Mouse (Mus musculus): Measurements from ENCODE around the gene Lta.
A peak's percentile ranks its signal among the peaks of the same experiment; 100 is the strongest.

The Lta gene

GRCm38 (mm10) chr17:35178528-35178927 lies 26.6 kb downstream of the Lta start:
- DNase-seq (ENCODE audit: low spot score): peak; percentile 80

- DNase-seq (ENCODE audit: low spot score): no peak
These were observed 29.2 kb downstream of the Lta start, which contains the start of gene Aif1 for GRCm38 (mm10) chr17:35175968-35176367. TSS of gene Aif1 (minus strand) at chr17:35176068.

- DNase-seq (ENCODE audit: low spot score): no peak
These were observed 29.8 kb downstream of the Lta start for GRCm38 (mm10) chr17:35175382-35175781.

- DNase-seq (ENCODE audit: low spot score): no peak
These were observed 30.8 kb downstream of the Lta start for GRCm38 (mm10) chr17:35174201-35174977.

DNA sequence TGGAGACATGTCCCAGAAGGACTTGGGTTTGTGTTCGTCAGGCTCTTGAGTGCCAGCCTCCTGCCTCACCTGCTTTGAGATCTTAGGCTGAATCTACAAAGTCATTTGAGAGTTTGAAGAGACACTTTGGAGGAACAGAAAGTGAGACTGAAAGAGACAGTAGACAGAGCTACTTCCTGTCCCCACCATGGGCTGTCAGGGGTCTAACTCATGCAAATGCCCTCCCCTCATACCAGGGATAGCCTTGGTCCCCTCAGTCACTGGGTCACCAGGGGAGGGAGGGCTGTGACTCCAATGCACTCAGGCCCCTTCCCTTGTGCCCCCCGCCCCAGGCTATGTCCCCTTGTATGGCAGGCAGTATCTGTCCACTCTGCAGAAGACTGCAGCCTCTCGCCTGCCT lies 31.8 kb downstream of the Lta start:
- no peak for DNase-seq (ENCODE audit: low spot score)

DNA sequence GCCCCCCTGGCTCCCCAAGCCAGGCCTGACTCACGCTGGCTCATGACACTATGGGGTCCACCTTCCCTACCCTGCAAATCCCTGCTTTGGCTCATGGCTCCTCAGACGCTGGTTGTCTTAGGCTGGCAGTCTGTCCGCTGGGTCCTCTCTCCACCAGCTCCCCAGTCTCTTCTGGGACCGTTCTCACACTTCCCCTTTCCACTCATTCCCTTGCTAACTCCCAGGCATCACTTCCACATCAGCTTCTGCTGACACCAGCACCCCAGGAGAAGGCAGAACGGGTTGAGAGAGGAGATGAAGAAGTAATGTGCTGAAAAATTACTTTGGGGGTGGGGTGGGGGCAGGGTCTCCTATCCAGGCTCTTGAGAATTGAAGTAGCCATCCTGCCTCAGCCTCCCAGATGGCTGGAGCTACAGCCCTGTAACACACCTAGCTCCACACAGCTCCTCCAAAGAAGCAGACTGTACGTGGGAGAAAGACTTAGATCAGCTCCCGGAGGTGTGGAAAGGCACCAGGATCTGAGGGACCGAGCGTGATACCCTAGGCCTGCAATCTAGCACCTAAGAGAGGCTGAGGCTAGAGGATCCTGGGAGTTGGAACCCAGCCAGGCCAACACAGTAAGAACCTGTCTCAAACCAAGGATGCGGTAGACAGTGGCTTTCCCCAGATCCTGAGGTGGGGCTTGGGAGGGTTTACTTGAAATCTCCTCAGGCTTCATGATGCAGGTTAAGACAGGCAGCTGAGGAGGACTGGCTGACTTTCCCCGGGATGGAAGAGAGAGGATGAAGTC lies 32.5 kb downstream of the Lta start:
- no peak for DNase-seq (ENCODE audit: low spot score)

GRCm38 (mm10) chr17:35168541-35169207 lies 36.5 kb downstream of the Lta start:
- DNase-seq (ENCODE audit: low spot score): peak; percentile 42

- no peak for DNase-seq (ENCODE audit: low spot score)
These were observed 37.4 kb downstream of the Lta start for GRCm38 (mm10) chr17:35167794-35168193.

DNA sequence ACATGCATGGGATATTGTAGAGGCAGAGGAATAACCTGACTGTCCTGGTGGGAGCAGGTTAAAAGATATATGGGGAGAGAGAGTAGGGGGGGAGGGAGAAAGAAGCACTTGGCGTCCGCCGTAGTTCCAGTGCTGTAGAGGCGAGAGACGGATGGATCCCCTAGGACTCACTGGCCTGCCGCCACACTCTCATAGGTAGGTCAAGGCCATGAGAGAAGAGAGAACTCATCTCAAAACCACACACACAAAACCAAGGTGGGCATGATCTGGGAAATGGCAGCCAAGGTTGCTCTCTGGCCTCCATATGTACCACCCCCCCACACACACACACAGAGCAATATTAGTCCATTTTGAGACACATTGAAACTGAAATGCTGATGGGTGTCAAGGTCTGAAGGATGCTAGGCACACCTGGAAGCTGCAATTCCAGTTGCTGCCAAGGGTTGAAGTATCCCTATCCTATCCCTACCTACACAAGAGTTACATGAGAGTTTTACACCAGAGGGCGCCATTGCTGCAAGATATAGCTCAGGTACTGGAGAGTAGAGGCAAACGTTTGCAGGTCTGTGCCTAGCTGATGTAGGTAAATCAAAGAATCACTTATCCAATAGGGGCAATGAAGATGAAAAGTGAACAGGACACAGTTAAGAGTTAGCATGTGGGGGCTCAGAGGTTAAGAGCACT lies 38.7 kb downstream of the Lta start:
- DNase-seq (ENCODE audit: low spot score): peak; percentile 77

DNA sequence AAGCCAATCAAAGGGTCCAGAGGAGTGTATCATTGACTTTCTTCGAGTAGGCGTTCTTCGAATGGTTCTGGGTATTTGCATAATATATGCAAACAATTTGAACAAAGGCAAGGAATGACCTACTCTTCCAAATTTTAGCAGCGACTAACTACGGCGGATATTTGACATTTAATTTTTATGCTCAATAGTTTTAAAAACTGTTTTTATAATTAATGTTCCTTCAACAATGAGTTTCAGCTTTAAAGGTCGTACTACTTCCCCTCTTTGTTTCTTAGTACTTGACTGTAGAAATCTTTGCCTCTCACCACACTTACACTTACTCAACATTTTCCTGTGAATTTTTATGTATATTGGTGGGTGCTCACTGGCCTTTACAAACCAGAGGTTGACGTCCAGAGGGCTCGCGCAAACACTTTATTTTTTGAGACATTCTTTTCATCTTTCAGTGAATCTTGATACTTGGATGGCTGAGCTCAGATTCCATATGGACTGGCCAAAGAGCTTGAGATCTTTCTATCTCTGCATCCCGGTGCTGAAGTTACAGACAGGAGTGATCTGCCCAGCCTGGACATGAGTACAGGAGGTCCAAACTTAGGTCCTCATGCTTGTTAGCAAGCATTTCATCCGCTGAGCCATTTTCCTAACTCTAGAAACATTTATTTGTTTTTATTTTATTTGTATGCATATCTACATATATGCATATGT lies 39.5 kb downstream of the Lta start:
- DNase-seq (ENCODE audit: low spot score): no peak

- DNase-seq (ENCODE audit: low spot score): peak; percentile 99
These were observed 40.3 kb downstream of the Lta start, which contains the start of gene Prrc2a for GRCm38 (mm10) chr17:35164568-35165450. TSS of gene Prrc2a (minus strand) at chr17:35164897.

- no peak for DNase-seq (ENCODE audit: low spot score)
These were observed 41.0 kb downstream of the Lta start for GRCm38 (mm10) chr17:35164218-35164567.

- DNase-seq (ENCODE audit: low spot score): no peak
These were observed 41.6 kb downstream of the Lta start for GRCm38 (mm10) chr17:35163326-35164081.

DNA sequence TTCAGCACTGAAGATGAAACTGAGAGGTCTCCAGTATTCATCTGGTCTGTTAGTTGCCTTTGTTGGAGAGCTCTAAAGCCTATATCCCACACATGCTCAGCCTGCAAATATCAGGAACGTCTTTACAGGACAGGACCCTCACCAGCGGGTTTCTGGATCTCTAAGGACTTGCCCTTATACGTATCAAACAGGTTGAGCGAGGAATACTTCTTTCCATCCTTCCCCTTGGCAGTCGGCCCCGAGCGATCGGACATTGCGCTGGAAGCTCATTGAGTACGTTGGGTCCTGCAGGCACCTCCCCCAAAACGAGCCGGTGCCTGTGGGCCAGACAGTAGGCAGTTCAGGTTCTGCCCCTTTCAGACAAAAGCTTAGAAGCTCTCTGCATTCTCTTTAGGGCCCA lies 42.4 kb downstream of the Lta start:
- peak; percentile 47 for DNase-seq (ENCODE audit: low spot score)

GRCm38 (mm10) chr17:35162121-35162520 lies 43.0 kb downstream of the Lta start:
- no peak for DNase-seq (ENCODE audit: low spot score)

- no peak for DNase-seq (ENCODE audit: low spot score)
These were observed 43.7 kb downstream of the Lta start for GRCm38 (mm10) chr17:35161421-35161820.

DNA sequence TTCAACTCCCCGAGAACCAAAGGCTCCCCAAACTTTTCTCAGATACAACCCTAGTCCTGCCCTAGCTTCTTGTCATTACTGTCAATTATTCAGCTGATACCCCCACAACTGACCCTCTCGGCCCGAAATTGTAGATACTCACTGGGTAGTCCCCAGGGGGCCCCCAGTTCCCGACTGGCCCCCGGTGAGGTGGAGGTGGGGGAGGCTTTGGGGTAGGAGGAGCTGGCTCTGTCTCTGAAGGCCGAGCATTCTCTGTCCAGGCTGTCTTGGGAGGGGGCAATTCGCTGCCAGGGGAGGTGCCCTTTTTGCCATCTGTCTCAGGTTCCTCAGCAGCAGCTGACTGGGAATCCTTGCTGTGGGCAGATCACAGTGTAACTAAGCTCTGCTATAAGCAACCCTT lies 45.5 kb downstream of the Lta start:
- no peak for DNase-seq (ENCODE audit: low spot score)

DNA sequence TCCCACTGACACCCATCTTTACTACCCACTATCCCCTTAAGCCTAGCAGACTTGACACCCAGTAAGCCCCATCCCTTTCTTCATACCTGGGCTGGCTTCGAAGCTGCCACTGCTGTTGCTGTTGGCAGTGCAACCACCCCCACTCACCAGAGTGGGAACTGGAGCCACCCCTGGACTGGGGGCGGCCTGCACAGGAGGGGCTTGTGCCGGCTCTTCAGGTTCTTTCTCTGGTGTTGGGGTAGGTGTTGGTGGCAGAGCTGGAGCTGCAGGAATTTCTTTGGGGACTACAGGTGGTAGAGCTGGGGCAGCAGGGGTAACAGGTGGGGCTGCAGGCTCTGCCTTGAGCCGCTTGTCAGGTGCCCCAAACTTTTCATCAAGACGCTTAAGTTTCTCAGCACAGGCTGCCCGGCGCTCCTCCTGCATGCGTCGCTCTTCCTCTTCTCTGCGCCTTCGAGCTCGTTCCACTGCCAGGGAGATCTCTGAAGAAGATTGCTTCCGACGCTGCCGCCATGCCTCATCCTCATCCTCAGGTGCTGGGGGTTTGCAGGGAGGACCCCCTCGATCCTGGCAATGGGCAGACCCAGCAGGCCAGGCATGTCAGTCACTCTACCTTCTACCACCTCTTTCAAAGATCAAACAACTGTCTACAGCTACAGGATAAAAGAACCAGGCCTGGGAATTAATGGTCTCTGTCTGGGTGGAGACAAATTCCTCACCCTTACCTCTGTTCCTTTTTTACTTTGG lies 46.1 kb downstream of the Lta start:
- DNase-seq (ENCODE audit: low spot score): no peak

- no peak for DNase-seq (ENCODE audit: low spot score)
These were observed 47.4 kb downstream of the Lta start for GRCm38 (mm10) chr17:35157661-35158175.

Measured in lung, postnatal 25 days (tissue).